Mouse (Mus musculus) naive thymus-derived CD4-positive, alpha-beta T cell, adult 2 months (primary cell): Measurements from ENCODE around the gene Ryk.

Experiments used
- DNase-seq: peaks from one replicate; pipeline ENCODE4 v3.0.0-alpha.2; 2011; ENCODE audit warnings: low read depth

Ryk gene

DNA sequence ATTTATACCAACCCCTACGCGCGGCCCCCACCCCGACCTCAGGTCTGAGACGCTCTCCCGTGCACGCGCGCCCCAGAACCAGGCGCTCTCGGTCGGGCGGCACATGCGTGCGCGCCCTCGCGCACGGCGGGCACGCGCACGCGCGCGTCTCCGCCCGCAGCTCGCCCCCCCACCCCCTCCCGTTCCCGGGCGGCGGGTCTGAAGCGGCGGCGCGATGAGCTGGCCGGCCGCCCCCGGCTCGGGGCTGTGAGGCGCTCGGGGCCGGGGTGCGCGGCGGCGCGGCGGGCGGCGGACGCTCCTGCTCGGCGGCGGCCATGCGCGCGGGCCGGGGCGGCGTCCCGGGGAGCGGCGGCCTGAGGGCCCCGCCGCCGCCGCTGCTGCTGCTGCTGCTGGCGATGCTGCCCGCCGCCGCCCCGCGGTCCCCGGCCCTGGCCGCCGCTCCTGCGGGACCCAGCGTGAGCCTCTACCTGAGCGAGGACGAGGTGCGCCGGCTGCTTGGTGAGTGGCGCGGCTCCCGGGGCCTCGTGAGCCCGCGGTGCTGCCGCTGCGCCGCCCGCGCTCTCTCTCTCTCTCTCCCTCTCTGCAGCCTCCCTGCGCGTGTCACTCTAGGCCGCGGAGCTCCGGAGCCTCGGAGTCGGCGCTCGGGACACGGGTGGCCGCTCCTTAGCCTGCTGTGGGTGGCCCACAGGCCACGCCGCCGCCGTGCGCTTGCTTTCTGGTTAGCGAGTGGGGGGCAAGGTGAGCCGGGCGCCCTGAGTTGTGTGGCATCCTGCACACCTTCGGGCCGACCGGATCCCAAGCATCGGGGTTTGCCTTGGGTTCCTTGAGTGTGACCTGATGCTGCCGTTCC lies at the start of gene Ryk:
Gene Ryk, plus strand, starts transcription at position 176 of the 850 bp plus-strand sequence.
- DNase-seq: peak; percentile 3

GRCm38 (mm10) chr9:102789491-102789890 lies 45.2 kb upstream of the Ryk start:
- no peak for DNase-seq

- peak; percentile 23 for DNase-seq
Measured at GRCm38 (mm10) chr9:102791845-102792244, 42.9 kb upstream of the Ryk start.

DNA sequence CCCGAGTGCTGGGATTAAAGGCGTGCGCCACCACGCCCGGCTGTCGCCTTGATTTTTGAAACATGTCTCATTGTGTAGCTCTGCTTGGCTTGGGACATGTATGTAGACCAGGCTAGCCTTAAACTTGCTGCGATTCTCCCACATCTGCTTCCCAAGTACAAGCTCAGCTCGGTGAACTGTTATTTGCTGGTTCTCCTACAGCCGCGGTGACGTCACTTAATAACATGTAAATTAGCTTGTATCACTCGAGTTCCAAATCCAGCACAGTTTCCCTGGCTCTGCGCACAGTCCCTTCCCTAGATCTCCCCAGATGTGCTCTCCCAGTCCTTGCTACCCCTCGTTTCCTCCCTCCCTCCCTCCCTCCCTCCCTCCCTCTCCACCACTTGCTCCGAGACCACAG lies 41.9 kb upstream of the Ryk start:
- DNase-seq: no peak

DNA sequence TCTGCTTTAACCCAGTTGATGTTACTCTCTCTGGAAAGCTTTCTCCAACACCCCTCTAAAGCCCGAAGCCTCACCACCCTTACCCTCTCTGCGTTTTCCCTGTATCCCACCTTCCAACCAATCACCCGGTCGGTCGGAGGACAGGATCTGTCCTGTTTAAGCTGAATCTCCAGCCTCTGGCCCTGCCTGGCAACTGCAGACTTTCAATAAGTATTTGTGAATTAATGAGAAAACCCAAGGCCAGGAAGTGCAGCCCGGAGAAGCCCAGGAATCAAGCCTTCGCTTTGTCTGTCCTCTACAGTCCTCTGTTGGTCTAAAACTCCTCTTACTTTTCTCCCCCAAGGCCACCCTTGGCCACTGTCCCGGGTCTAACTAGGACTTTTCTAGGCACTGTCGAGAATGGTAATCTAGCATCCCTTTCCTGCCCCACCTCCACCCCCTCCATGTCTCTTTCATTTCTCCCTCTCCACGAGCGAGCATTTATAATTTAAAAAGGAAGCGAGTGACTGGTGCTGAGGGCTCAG lies 41.4 kb upstream of the Ryk start:
- DNase-seq: no peak

GRCm38 (mm10) chr9:102798406-102798805 lies 36.3 kb upstream of the Ryk start:
- no peak for DNase-seq

- no peak for DNase-seq
Measured at GRCm38 (mm10) chr9:102806056-102806573, 28.6 kb upstream of the Ryk start.

- DNase-seq: no peak
Measured at GRCm38 (mm10) chr9:102811192-102811591, 23.5 kb upstream of the Ryk start.

DNA sequence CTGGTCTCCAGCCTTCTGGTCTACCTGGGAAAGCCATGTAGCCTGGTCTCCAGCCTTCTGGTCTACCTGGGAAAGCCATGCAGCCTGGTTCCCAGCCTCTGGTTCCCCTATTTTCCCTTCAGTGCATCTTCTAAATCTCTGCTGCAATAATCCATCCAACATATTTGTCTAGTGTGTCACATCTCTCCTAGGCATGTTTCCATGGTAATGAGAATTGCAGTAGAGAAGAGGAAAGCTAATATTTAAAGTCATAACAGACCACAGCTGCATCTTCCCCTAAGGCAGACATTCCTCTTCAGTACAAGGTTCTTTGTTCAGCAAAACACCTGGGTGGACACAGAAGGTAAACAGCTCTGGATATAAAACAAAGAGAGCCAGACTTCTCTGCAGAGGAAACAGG lies 16.5 kb upstream of the Ryk start:
- DNase-seq: no peak

DNA sequence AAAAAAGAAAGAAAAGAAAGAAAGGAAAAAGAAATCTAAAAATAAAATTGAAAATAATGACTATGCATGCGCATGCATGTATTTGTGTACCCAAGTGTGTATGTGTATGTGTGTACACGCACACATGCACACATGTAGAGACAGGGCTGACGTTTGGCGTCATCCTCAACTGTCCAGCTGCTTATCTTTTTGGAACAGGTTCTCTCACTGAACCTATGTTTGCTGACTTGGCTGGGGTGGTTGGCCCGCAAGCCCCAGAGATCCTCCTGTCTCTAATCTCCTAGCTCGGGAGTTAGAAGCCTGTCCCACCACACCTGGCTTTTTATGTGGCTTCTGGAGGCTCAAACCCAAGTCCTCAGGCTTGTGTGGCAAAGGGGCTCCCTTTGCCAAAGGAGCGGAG lies 6.1 kb upstream of the Ryk start:
- no peak for DNase-seq

- DNase-seq: no peak
Measured at GRCm38 (mm10) chr9:102831541-102831940, 3.2 kb upstream of the Ryk start.

- no peak for DNase-seq
Measured at GRCm38 (mm10) chr9:102834414-102834741, 339 bp upstream of the Ryk start.

GRCm38 (mm10) chr9:102836279-102836678 lies 1.6 kb downstream of the Ryk start:
- DNase-seq: no peak

DNA sequence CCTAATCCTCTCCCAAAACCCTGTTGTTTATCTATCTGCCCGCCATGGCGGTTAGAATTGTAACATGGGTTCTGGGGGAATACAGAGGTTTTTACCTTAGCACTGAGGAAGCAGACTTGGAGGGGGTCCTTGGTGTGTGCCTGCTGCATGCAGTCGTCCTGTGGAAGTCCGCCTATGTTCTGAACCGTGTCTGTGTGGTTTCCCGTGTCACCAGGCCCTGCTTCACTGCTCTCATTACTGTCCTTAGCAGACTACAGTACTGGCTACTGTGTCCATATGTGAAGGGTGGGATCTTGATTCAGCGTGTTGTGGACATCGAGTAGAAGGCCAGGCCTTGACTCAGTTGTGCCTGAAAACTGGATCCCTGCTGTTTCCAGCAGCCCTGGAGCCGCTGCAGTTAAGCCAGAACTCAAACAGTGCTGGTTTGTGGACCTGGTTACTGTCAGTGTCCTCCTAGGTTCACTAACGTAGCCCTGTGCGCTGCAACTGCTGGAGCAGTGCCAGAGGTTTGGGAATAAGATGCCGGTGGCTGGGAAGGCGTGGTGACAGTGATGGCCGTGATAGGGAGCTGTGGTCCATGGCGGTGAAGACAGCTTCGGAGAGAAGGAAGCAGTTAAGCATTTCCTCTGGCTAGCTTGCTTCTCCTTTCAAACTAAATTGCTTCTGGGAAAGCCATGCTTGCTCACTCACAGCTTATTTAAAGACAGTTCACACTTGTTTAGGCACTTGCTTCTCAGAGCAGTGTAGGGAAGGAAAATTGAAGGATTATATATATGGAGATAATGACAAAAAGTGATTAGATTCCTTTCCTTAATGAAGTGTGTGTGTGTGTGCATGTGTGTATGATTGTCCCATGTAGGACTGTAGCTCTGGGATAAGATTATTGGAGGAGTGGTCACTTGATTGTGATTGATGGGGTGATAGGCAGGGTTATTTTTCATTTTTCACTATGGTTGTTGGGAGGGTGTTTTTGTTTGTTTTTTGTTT lies 6.4 kb downstream of the Ryk start:
- no peak for DNase-seq

DNA sequence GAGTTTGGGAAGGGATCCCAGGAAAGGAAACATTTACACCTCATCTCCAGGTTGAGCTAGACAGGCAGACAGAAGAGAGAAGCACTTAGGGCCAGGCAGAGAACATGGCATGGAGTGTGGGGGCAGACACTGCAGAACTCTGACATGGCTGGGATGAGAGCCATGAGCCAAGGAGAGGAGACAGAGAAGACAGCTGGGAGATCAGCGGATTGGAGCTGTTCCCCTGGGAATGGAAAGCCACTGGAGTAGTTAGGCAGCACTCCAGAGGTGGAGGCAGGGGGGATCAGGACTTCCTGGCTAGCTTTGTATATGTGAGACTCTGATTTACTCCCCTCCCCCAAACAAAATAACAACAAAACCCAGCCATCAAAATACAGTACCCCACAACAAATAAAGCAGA lies 7.1 kb downstream of the Ryk start:
- DNase-seq: no peak

- no peak for DNase-seq
Measured at GRCm38 (mm10) chr9:102842498-102842897, 7.8 kb downstream of the Ryk start.

DNA sequence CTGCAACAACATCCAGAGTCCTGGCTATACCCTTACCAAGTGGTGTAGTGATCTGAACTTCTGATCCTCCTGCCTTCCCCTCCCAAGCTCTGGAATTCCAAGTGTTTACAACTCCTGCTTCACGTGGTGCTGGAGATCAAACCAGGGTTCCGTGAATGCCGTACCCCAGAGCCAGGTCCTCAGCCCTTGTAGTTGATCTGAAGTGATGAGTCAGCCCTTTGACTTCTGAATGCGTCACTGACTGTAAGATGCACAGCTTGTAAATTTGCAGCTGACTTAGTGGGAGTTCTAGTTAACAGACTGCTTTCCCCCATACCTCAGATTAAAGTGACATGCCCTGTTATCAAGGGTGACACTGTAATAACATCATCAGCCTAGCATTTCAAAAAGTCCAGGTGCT lies 8.9 kb downstream of the Ryk start:
- no peak for DNase-seq

DNA sequence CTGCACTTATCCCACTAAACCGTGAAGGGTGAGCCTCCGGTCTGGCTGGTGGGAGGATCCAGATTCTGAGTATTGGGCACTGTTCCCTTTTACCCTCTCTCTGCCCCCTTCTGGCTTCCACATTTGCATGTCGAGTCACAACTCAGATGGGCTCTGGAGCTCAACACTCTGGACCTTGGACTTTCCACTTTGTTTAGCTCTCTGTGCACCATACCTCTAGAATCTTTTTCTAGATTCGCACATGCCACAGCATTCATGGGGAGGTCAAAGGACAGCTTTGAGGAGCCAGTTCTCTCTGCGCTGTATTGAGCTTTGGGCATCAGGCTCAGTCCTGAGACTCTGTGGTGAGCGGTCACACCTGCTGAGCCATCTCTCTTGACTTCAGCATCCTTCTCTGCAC lies 11.1 kb downstream of the Ryk start:
- no peak for DNase-seq

- DNase-seq: no peak
Measured at GRCm38 (mm10) chr9:102846348-102846747, 11.6 kb downstream of the Ryk start.

DNA sequence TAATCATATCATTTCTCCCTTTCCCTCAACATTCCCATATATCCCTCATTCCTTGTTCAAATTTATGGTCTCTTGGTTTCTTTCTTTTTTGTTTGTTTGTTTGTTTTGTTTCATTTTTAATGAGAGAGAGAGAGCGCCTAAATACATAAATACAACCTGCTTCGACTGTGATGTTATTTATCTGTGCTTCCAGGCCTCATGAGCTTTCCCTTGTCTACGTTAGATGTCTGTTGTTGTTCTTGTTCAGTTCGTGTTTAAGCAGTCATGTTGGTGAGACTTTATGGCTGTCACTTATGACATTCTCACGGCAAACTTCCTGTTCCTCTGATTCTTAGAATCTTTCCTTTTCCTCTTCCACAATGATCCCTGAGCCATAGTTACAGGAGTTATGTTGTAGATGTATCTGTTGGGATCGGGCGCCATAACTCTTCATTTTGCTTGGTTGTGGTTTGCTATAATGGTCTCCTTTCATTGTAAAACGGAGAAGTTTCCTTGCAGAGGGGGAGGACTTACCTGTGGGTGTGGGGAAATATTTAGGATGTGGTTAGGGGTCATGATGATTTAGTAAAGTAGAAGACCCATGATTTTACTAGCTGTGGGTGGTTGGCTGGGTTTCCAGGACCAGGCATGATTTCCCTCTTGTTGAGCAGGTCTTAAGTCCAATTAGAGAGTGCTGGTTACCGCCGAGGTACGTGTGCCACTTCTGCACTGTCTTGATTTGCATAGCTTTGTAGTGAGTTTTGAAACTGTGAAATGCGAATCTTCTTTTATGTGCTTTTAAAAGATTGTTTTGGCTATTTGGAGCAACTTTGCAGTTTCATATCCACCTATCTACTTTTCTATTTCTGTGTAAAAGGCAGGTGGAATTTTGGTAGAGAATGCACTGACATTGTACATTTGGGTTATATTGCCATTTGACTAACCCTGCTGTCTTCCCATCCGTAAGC lies 17.6 kb downstream of the Ryk start:
- DNase-seq: no peak

DNA sequence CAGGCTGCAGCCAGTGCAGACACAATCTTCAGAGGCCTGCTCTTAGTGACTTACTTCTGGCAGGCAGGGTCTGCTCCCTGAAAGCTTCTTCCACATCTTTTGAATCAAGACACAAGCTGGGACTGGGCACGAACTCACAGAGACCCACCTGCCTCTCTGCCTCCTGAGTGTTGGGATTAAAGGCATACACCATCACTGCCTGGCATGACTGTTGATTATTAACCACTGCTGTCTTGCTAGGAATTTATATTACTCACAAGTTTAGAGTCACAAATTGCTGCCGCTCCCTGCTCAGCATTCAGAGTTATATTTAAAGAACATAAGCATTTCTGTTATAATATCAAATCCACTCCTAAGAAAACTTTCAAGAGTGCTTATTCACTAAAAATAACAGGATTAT lies 23.1 kb downstream of the Ryk start:
- no peak for DNase-seq
